Mouse (Mus musculus) liver, embryonic 16.5 days (tissue): ENCODE measurements at regions not wholly inside any gene's neighbourhood (a gene's known extent, or its start where the extent isn't known, plus 50 kb on each side); places are given as distances from the start of the nearest gene placed in this dataset.

Experiments
- ATAC-seq: fragments of 200-750 bp; cut with Nextera tagmentation; 2 replicates; pipeline ENCODE4 v1.8.0; 2017; ENCODE audit warnings: low read depth, mild to moderate bottlenecking, moderate number of reproducible peaks, moderate library complexity
- H3K27ac ChIP-seq: fragments of 300-500 bp; sonication (generic); 2 replicates; pipeline ENCODE4 v1.5.1; 2014; ENCODE audit warnings: mild to moderate bottlenecking, low read length
- H3K27me3 ChIP-seq: fragments of 300-500 bp; sonication (generic); 2 replicates; pipeline ENCODE4 v1.6.1; 2014; ENCODE audit warnings: low read depth, low read length, mixed read lengths; ENCODE audit not compliant: control insufficient read depth, insufficient read depth
- H3K36me3 ChIP-seq: fragments of 300-500 bp; sonication (generic); 2 replicates; pipeline ENCODE4 v1.6.1; 2014; ENCODE audit warnings: mild to moderate bottlenecking; ENCODE audit not compliant: control insufficient read depth, insufficient read depth
- H3K4me1 ChIP-seq: fragments of 300-500 bp; sonication (generic); 2 replicates; pipeline ENCODE4 v1.6.1; 2014; ENCODE audit warnings: low read depth, low read length, mixed read lengths; ENCODE audit not compliant: control insufficient read depth
- H3K4me2 ChIP-seq: fragments of 300-500 bp; sonication (generic); 2 replicates; pipeline ENCODE4 v1.6.1; 2014; ENCODE audit warnings: low read depth, low read length, mixed read lengths
- H3K4me3 ChIP-seq: fragments of 300-500 bp; sonication (generic); 2 replicates; pipeline ENCODE4 v1.5.1; 2014; ENCODE audit warnings: low read depth, mild to moderate bottlenecking, low read length
- H3K9ac ChIP-seq: fragments of 300-500 bp; sonication (generic); 2 replicates; pipeline ENCODE4 v1.6.1; 2014; ENCODE audit warnings: low read depth, low read length
- H3K9me3 ChIP-seq: fragments of 300-500 bp; sonication (generic); replicated peaks from 2 replicates; pipeline ENCODE4 v1.6.1; 2016; ENCODE audit warnings: low read length; ENCODE audit not compliant: control insufficient read depth
- WGBS: fragments of 180-500 bp; shearing (Covaris S2); extraction: QIAGEN DNeasy Blood & Tissue Kit; methylation state at CpG from one replicate; pipeline ENCODE4 v1.1.7; 2014; ENCODE audit not compliant: insufficient replicate concordance; 5-methylcytosine and 5-hydroxymethylcytosine counted together

- H3K9me3 ChIP-seq: no peaks in the 10 kb centered on the region
- H3K27me3 ChIP-seq: no peaks in the 10 kb centered on the region
- H3K4me1 ChIP-seq: no peaks in the 10 kb centered on the region; the same call in 1 of the 2 replicates
- H3K4me2 ChIP-seq: no peak overlapping the region
- no peak overlapping the region for H3K27ac ChIP-seq
- ATAC-seq: no peak
- H3K9ac ChIP-seq: no peak overlapping the region
- no peak overlapping the region for H3K4me3 ChIP-seq
- WGBS: 66% methylated on average over 4 of the region's 4 CpGs
- H3K36me3 ChIP-seq: no peaks in the 10 kb centered on the region
Observed at GRCm38 (mm10) chr1:105111236-105111635, 245.3 kb downstream of the Rnf152 start.

DNA sequence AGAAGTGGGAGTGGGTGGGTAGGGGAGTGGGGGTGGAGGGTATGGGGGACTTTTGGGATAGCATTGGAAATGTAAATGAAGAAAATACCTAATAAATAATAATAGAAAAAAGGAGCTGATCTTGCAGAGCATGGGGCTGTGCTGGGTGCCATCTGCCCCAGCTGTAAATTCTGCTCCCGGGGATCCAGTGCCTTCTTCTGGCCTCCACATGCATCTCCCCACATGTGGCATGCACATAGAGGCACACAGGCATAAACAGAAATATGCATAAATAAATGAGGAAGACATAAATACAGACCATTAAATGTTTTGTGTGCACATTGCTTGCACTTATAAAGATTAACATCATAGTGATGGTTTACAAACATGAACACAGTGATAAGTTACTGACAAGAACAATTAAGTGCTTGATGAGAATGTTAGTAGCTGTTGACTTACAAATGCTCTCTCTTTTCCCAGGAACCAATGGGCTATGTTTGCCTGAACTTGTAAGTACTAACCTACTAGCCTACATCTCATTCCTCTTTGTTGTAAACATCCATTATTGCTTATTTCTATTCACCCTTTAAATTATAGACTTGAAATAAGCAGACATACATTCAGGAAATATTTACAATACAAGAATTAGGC lies 245.8 kb downstream of the Rnf152 start:
- H3K36me3 ChIP-seq: no peaks in the 10 kb centered on the region
- ATAC-seq: no peak
- no peaks in the 10 kb centered on the region for H3K9me3 ChIP-seq
- H3K4me1 ChIP-seq: no peaks in the 10 kb centered on the region; the same call in 1 of the 2 replicates
- no peak overlapping the region for H3K9ac ChIP-seq
- H3K27me3 ChIP-seq: no peaks in the 10 kb centered on the region
- 65% methylated on average over 1 of the region's 1 CpGs for WGBS
- H3K4me3 ChIP-seq: no peak overlapping the region
- no peak overlapping the region for H3K27ac ChIP-seq
- no peak overlapping the region for H3K4me2 ChIP-seq

DNA sequence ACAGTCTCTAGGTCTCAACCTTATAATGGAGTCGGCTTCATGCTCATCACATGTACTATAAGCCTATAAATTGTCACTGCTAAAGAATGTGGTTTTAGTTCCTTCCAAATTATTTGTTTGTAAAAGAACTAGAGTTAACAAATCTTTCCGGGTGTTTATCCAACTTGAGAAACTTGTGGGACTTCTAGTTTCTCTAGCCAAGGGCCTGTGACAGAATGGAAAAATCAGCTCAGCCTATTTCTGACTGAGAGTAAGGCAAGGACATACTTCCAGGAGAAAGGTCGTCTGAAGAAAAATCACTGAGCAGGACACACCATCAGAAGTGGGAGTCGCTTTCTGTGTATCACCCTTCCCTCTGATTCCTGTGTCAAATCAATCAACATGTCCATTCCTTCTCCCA lies 248.7 kb downstream of the Rnf152 start:
- WGBS: 50% methylated on average over 4 of the region's 4 CpGs
- no peaks in the 10 kb centered on the region for H3K36me3 ChIP-seq
- H3K4me2 ChIP-seq: no peak overlapping the region
- no peaks in the 10 kb centered on the region for H3K4me1 ChIP-seq
- no peak overlapping the region for H3K4me3 ChIP-seq
- no peak for ATAC-seq
- H3K27ac ChIP-seq: no peak overlapping the region
- no peaks in the 10 kb centered on the region for H3K27me3 ChIP-seq
- no peak overlapping the region for H3K9ac ChIP-seq
- H3K9me3 ChIP-seq: no peaks in the 10 kb centered on the region

- Histone ChIP-seq H3K9me3 (no peaks in the 10 kb centered on the region), H3K4me2 (no peak overlapping the region), H3K27ac (no peak overlapping the region), H3K4me3 (no peak overlapping the region), H3K4me1 (no peaks in the 10 kb centered on the region), H3K36me3 (no peaks in the 10 kb centered on the region), H3K27me3 (no peaks in the 10 kb centered on the region), H3K9ac (no peak overlapping the region)
- WGBS: 69% methylated on average over 1 of the region's 1 CpGs
- no peak for ATAC-seq
Observed at GRCm38 (mm10) chr1:105107257-105107656, 249.3 kb downstream of the Rnf152 start.

DNA sequence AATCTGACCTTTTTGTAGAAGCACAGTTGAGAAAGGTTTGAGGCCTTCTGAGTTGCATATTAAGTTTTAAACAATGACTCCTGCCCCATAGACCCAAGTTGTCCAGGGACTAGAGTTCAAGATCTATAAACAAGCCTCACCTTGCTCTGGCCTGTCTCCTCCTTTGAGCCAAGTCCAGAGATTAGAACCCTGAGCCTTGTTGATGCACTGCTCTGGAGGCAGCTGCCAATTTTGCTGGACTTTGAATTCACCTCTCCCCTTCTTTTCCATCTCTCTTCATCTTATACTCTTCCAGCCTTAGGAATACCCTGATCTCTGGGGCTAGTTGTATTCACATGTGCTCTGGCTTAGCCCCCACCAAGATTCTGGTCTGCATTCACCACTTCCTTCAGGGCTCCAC lies 251.3 kb downstream of the Rnf152 start:
- Histone ChIP-seq H3K9me3 (no peaks in the 10 kb centered on the region), H3K9ac (no peak overlapping the region), H3K27me3 (no peaks in the 10 kb centered on the region), H3K4me2 (no peak overlapping the region), H3K36me3 (no peaks in the 10 kb centered on the region), H3K4me1 (no peaks in the 10 kb centered on the region), H3K27ac (no peak overlapping the region), H3K4me3 (no peak overlapping the region)
- ATAC-seq: no peak

DNA sequence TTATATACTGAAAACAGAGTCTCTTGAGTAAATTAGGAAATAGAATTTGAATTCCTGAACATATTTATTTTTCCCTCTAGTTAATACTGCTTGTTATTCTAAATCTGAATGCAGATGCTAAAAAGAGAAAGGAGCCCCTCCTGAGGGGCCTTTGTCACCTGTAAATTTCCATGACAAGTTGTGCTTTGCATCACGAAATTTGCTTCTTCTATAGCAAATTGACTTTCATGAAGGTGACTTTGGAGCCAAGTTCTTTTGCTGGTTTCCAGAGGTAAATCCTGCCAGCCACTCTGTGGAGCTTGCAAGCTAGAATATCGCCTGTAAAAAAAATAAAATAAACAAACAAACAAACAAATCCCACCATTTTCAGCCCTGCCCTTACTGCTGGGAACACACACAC lies 261.4 kb downstream of the Rnf152 start:
- 46% methylated on average over 2 of the region's 2 CpGs for WGBS

GRCm38 (mm10) chr1:105094500-105094899 lies 262.0 kb downstream of the Rnf152 start:
- H3K4me2 ChIP-seq: no peak overlapping the region
- no peaks in the 10 kb centered on the region for H3K9me3 ChIP-seq
- H3K36me3 ChIP-seq: no peaks in the 10 kb centered on the region
- H3K27ac ChIP-seq: no peak overlapping the region
- no peaks in the 10 kb centered on the region for H3K4me1 ChIP-seq
- no peak for ATAC-seq
- H3K9ac ChIP-seq: no peak overlapping the region
- WGBS: 45% methylated on average over 3 of the region's 3 CpGs
- no peak overlapping the region for H3K4me3 ChIP-seq
- H3K27me3 ChIP-seq: no peaks in the 10 kb centered on the region

More for the DNA sequence above, 261.4 kb downstream of the Rnf152 start:
- no peaks in the 10 kb centered on the region for H3K4me1 ChIP-seq
- H3K9me3 ChIP-seq: no peaks in the 10 kb centered on the region
- H3K4me2 ChIP-seq: no peak overlapping the region
- no peaks in the 10 kb centered on the region for H3K27me3 ChIP-seq
- no peak overlapping the region for H3K9ac ChIP-seq
- no peak overlapping the region for H3K27ac ChIP-seq
- no peak for ATAC-seq
- H3K36me3 ChIP-seq: no peaks in the 10 kb centered on the region
- H3K4me3 ChIP-seq: no peak overlapping the region

GRCm38 (mm10) chr1:105093875-105094274 lies 262.6 kb downstream of the Rnf152 start:
- Histone ChIP-seq H3K4me3 (no peak overlapping the region), H3K9ac (no peak overlapping the region), H3K27ac (no peak overlapping the region), H3K4me1 (no peaks in the 10 kb centered on the region), H3K27me3 (no peaks in the 10 kb centered on the region), H3K4me2 (no peak overlapping the region), H3K9me3 (no peaks in the 10 kb centered on the region), H3K36me3 (no peaks in the 10 kb centered on the region)
- WGBS: 53% methylated on average over 3 of the region's 3 CpGs
- no peak for ATAC-seq

DNA sequence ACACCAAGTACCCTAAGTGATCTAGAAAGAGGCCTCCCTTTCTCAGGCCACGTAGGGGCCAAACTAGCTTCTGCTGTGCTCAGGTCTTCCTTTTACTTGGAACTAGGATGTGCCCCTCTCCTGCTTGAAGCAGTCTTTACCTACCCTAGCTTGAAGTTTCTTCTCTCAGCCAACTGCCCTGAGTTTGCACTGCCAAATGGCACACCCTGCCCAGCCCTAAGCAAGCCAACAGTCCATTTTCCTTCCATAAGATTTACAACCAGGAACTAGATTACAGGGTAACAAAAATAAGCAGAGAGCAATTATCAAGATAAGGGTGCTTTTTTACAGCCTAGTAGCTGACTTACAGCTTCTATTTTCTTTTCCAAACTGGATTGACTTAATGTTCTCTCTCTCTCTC lies 263.5 kb downstream of the Rnf152 start:
- no peaks in the 10 kb centered on the region for H3K36me3 ChIP-seq
- 50% methylated on average over 1 of the region's 1 CpGs for WGBS
- no peak for ATAC-seq
- H3K4me3 ChIP-seq: no peak overlapping the region
- no peak overlapping the region for H3K27ac ChIP-seq
- no peaks in the 10 kb centered on the region for H3K4me1 ChIP-seq
- H3K27me3 ChIP-seq: no peaks in the 10 kb centered on the region
- no peaks in the 10 kb centered on the region for H3K9me3 ChIP-seq
- H3K9ac ChIP-seq: no peak overlapping the region
- H3K4me2 ChIP-seq: no peak overlapping the region
